Mouse (Mus musculus): ENCODE data around the gene Rhd. TPM values are rescaled to one million over a fixed set of nuclear protein-coding genes. Genes with fewer than 3 reads are reported as not detected.

Rhd gene
- polyA plus RNA-seq, 1 experiment from 2014 or later: 587 TPM

GRCm38 (mm10) chr4:134869068-134869730, 4.9 kb downstream of the Rhd start:
- 4% methylated on average over 16 of the region's 16 CpGs for WGBS (ENCODE audit: insufficient replicate concordance)
- Histone ChIP-seq H3K27ac (replicated peaks) (peak overlapping the region; percentile 99), H3K4me2 (peak overlapping the region; percentile 87), H3K9me3 (replicated peaks) (no peaks in the 10 kb centered on the region), H3K9ac (peak overlapping the region; percentile 74), H3K4me1 (replicated peaks) (peaks cover 64% of the 10 kb centered on the region), H3K4me3 (replicated peaks) (peak overlapping the region; percentile 78), H3K27me3 (no peaks in the 10 kb centered on the region), H3K36me3 (replicated peaks) (peaks cover 67% of the 10 kb centered on the region)
- peak; percentile 86 for ATAC-seq (ENCODE audit: insufficient read depth)

- H3K4me3 ChIP-seq (replicated peaks): peak overlapping the region; percentile 78
- peak overlapping the region; percentile 74 for H3K9ac ChIP-seq
- H3K27me3 ChIP-seq: no peaks in the 10 kb centered on the region
- H3K4me1 ChIP-seq (replicated peaks): peaks cover 69% of the 10 kb centered on the region
- H3K36me3 ChIP-seq (replicated peaks): peaks cover 74% of the 10 kb centered on the region
- peak overlapping the region; percentile 99 for H3K27ac ChIP-seq (replicated peaks)
- H3K9me3 ChIP-seq (replicated peaks): no peaks in the 10 kb centered on the region
- ATAC-seq (ENCODE audit: insufficient read depth): peak; percentile 56
- H3K4me2 ChIP-seq: peak overlapping the region; percentile 87
- 31% methylated on average over 7 of the region's 7 CpGs for WGBS (ENCODE audit: insufficient replicate concordance)
Observed at GRCm38 (mm10) chr4:134869815-134870375, 5.6 kb downstream of the Rhd start.

GRCm38 (mm10) chr4:134871477-134871876, 7.1 kb downstream of the Rhd start:
- Histone ChIP-seq H3K27ac (replicated peaks) (peak overlapping the region; percentile 83), H3K27me3 (no peaks in the 10 kb centered on the region), H3K4me2 (peak overlapping the region; percentile 46), H3K4me1 (replicated peaks) (peaks cover 74% of the 10 kb centered on the region), H3K9me3 (replicated peaks) (no peaks in the 10 kb centered on the region), H3K36me3 (replicated peaks) (peaks cover 80% of the 10 kb centered on the region), H3K4me3 (replicated peaks) (peak overlapping the region; percentile 20; the same call in 1 of the 2 replicates), H3K9ac (peak overlapping the region; percentile 25; the same call in 1 of the 2 replicates)
- WGBS (ENCODE audit: insufficient replicate concordance): 49% methylated on average over 4 of the region's 4 CpGs
- ATAC-seq (ENCODE audit: insufficient read depth): no peak

GRCm38 (mm10) chr4:134871950-134872349, 7.6 kb downstream of the Rhd start:
- peak overlapping the region; percentile 83 for H3K27ac ChIP-seq (replicated peaks)
- ATAC-seq (ENCODE audit: insufficient read depth): no peak
- 0 out of 2 replicates have a peak overlapping the region, but pooled peaks have one; percentile 20 for H3K4me3 ChIP-seq (replicated peaks)
- peaks cover 81% of the 10 kb centered on the region for H3K36me3 ChIP-seq (replicated peaks)
- WGBS (ENCODE audit: insufficient replicate concordance): 57% methylated on average over 2 of the region's 2 CpGs
- no peaks in the 10 kb centered on the region for H3K9me3 ChIP-seq (replicated peaks)
- peaks cover 73% of the 10 kb centered on the region for H3K4me1 ChIP-seq (replicated peaks)
- no peaks in the 10 kb centered on the region for H3K27me3 ChIP-seq
- H3K4me2 ChIP-seq: peak overlapping the region; percentile 46
- peak overlapping the region; percentile 25; the same call in 1 of the 2 replicates for H3K9ac ChIP-seq

GRCm38 (mm10) chr4:134876171-134876570, 11.8 kb downstream of the Rhd start:
- 85% methylated on average over 9 of the region's 9 CpGs for WGBS (ENCODE audit: insufficient replicate concordance)
- no peak overlapping the region for H3K9ac ChIP-seq
- peaks cover 97% of the 10 kb centered on the region for H3K36me3 ChIP-seq (replicated peaks)
- peaks cover 65% of the 10 kb centered on the region for H3K4me1 ChIP-seq (replicated peaks)
- H3K27ac ChIP-seq (replicated peaks): no peak overlapping the region
- no peaks in the 10 kb centered on the region for H3K9me3 ChIP-seq (replicated peaks)
- H3K27me3 ChIP-seq: no peaks in the 10 kb centered on the region
- no peak for ATAC-seq (ENCODE audit: insufficient read depth)
- H3K4me2 ChIP-seq: no peak overlapping the region
- H3K4me3 ChIP-seq (replicated peaks): no peak overlapping the region

- WGBS (ENCODE audit: insufficient replicate concordance): 15% methylated on average over 17 of the region's 17 CpGs
- no peaks in the 10 kb centered on the region for H3K27me3 ChIP-seq
- H3K9ac ChIP-seq: no peak overlapping the region
- H3K4me2 ChIP-seq: peak overlapping the region; percentile 55
- H3K27ac ChIP-seq (replicated peaks): peak overlapping the region; percentile 29; the same call in 1 of the 2 replicates
- H3K9me3 ChIP-seq (replicated peaks): no peaks in the 10 kb centered on the region
- H3K4me1 ChIP-seq (replicated peaks): peaks cover 52% of the 10 kb centered on the region
- H3K36me3 ChIP-seq (replicated peaks): peaks cover 99% of the 10 kb centered on the region
- peak overlapping the region; percentile 23 for H3K4me3 ChIP-seq (replicated peaks)
- ATAC-seq (ENCODE audit: insufficient read depth): no peak
Observed at GRCm38 (mm10) chr4:134879410-134879981, 15.2 kb downstream of the Rhd start.

- 46% methylated on average over 6 of the region's 6 CpGs for WGBS (ENCODE audit: insufficient replicate concordance)
- Histone ChIP-seq H3K27me3 (no peaks in the 10 kb centered on the region), H3K4me3 (replicated peaks) (no peak overlapping the region), H3K9me3 (replicated peaks) (no peaks in the 10 kb centered on the region), H3K9ac (no peak overlapping the region), H3K4me2 (peak overlapping the region; percentile 55; the same call in 1 of the 2 replicates), H3K36me3 (replicated peaks) (peaks cover 99% of the 10 kb centered on the region), H3K27ac (replicated peaks) (peak overlapping the region; percentile 29; the same call in 1 of the 2 replicates), H3K4me1 (replicated peaks) (peaks cover 49% of the 10 kb centered on the region)
- no peak for ATAC-seq (ENCODE audit: insufficient read depth)
Observed at GRCm38 (mm10) chr4:134880041-134880440, 15.7 kb downstream of the Rhd start.

GRCm38 (mm10) chr4:134883266-134883665, 18.9 kb downstream of the Rhd start:
- Histone ChIP-seq H3K36me3 (replicated peaks) (peaks cover 97% of the 10 kb centered on the region), H3K4me2 (no peak overlapping the region), H3K27me3 (no peaks in the 10 kb centered on the region), H3K27ac (replicated peaks) (no peak overlapping the region; the same call in 1 of the 2 replicates), H3K9me3 (replicated peaks) (no peaks in the 10 kb centered on the region), H3K4me3 (replicated peaks) (no peak overlapping the region), H3K9ac (no peak overlapping the region), H3K4me1 (replicated peaks) (peaks cover 32% of the 10 kb centered on the region)
- 0 out of 2 replicates have a peak, but pooled peaks have one; percentile 26 for ATAC-seq (ENCODE audit: insufficient read depth)
- WGBS (ENCODE audit: insufficient replicate concordance): 21% methylated on average over 7 of the region's 7 CpGs

- Histone ChIP-seq H3K4me1 (replicated peaks) (peaks cover 27% of the 10 kb centered on the region), H3K9ac (no peak overlapping the region; the same call in 1 of the 2 replicates), H3K4me3 (replicated peaks) (no peak overlapping the region), H3K9me3 (replicated peaks) (no peaks in the 10 kb centered on the region), H3K36me3 (replicated peaks) (peaks cover 97% of the 10 kb centered on the region), H3K4me2 (no peak overlapping the region), H3K27me3 (no peaks in the 10 kb centered on the region), H3K27ac (replicated peaks) (no peak overlapping the region)
- WGBS (ENCODE audit: insufficient replicate concordance): 83% methylated on average over 10 of the region's 10 CpGs
- no peak for ATAC-seq (ENCODE audit: insufficient read depth)
Observed at GRCm38 (mm10) chr4:134883808-134884207, 19.5 kb downstream of the Rhd start.

GRCm38 (mm10) chr4:134884364-134884763, 20.0 kb downstream of the Rhd start:
- no peaks in the 10 kb centered on the region for H3K9me3 ChIP-seq (replicated peaks)
- H3K4me1 ChIP-seq (replicated peaks): peaks cover 22% of the 10 kb centered on the region
- H3K4me2 ChIP-seq: no peak overlapping the region
- H3K9ac ChIP-seq: no peak overlapping the region
- ATAC-seq (ENCODE audit: insufficient read depth): no peak
- 93% methylated on average over 4 of the region's 4 CpGs for WGBS (ENCODE audit: insufficient replicate concordance)
- H3K4me3 ChIP-seq (replicated peaks): no peak overlapping the region
- peaks cover 97% of the 10 kb centered on the region for H3K36me3 ChIP-seq (replicated peaks)
- no peaks in the 10 kb centered on the region for H3K27me3 ChIP-seq
- no peak overlapping the region for H3K27ac ChIP-seq (replicated peaks)

GRCm38 (mm10) chr4:134892096-134892495, 27.8 kb downstream of the Rhd start:
- WGBS (ENCODE audit: insufficient replicate concordance): 82% methylated on average over 6 of the region's 6 CpGs
- H3K27ac ChIP-seq (replicated peaks): no peak overlapping the region
- no peaks in the 10 kb centered on the region for H3K4me1 ChIP-seq (replicated peaks)
- peaks cover 100% of the 10 kb centered on the region for H3K36me3 ChIP-seq (replicated peaks)
- no peaks in the 10 kb centered on the region for H3K27me3 ChIP-seq
- H3K4me3 ChIP-seq (replicated peaks): no peak overlapping the region
- no peaks in the 10 kb centered on the region for H3K9me3 ChIP-seq (replicated peaks)
- no peak overlapping the region for H3K9ac ChIP-seq
- no peak for ATAC-seq (ENCODE audit: insufficient read depth)
- no peak overlapping the region for H3K4me2 ChIP-seq
